Mouse (Mus musculus) hindbrain, postnatal 0 days (tissue): ENCODE data around the gene Abcg8. TPM values are rescaled to one million over a fixed set of nuclear protein-coding genes. Genes with fewer than 3 reads are reported as not detected.

Experiments
- ATAC-seq: fragments of 200-750 bp; cut with Nextera tagmentation; 2 replicates; pipeline ENCODE4 v1.8.0; 2017; ENCODE audit warnings: mild to moderate bottlenecking, moderate TSS enrichment, moderate library complexity
- DNase-seq: peaks from one replicate; pipeline ENCODE4 v3.0.0-alpha.2; 2015; ENCODE audit warnings: low spot score
- H3K27ac ChIP-seq: fragments of 300-500 bp; sonication (generic); 2 replicates; pipeline ENCODE4 v1.5.1; 2014; ENCODE audit warnings: mild to moderate bottlenecking
- H3K27me3 ChIP-seq: fragments of 300-500 bp; sonication (generic); 2 replicates; pipeline ENCODE4 v1.6.1; 2014; ENCODE audit warnings: low read length, mixed read lengths; ENCODE audit not compliant: insufficient read depth
- H3K36me3 ChIP-seq: fragments of 300-500 bp; sonication (generic); 2 replicates; pipeline ENCODE4 v1.6.1; 2014; ENCODE audit warnings: low read length, mixed read lengths; ENCODE audit not compliant: insufficient read depth
- H3K4me1 ChIP-seq: fragments of 300-500 bp; sonication (generic); 2 replicates; pipeline ENCODE4 v1.6.1; 2014; ENCODE audit warnings: antibody characterized with exemption, low read length, mixed read lengths; ENCODE audit not compliant: insufficient read depth
- H3K4me2 ChIP-seq: fragments of 300-500 bp; sonication (generic); 2 replicates; pipeline ENCODE4 v1.6.1; 2014; ENCODE audit warnings: low read depth, mild to moderate bottlenecking, low read length, moderate library complexity, mixed read lengths
- H3K4me3 ChIP-seq: fragments of 300-500 bp; sonication (generic); 2 replicates; pipeline ENCODE4 v1.5.1; 2014; ENCODE audit warnings: low read length
- H3K9ac ChIP-seq: fragments of 300-500 bp; sonication (generic); replicated peaks from 2 replicates; pipeline ENCODE4 v1.6.1; 2014; ENCODE audit warnings: mild to moderate bottlenecking, low read length, moderate library complexity, mixed read lengths
- H3K9me3 ChIP-seq: fragments of 300-500 bp; sonication (generic); 2 replicates; pipeline ENCODE4 v1.6.1; 2016; ENCODE audit warnings: low read length, mixed read lengths
- CTCF ChIP-seq: IDR thresholded peaks from 2 replicates; pipeline ENCODE4 v1.5.1; 2016; ENCODE audit warnings: antibody characterized with exemption, control low read depth, low read depth
- WGBS: fragments of 180-500 bp; shearing (Covaris S2); extraction: QIAGEN DNeasy Blood & Tissue Kit; methylation state at CpG from one replicate; pipeline ENCODE4 v1.1.7; 2014; 5-methylcytosine and 5-hydroxymethylcytosine counted together
- polyA plus RNA-seq: library from polyadenylated mRNA; unstranded; fragments of >200 nt; fragmentation: Nextera tagmentation; extraction: Ambion mirVana; gene quantifications from 2 replicates; pipeline ENCODE4 v1.2.1, GENCODE M21; 2015
- total RNA-seq: library from RNA; depleted of rRNA; stranded (reverse); fragments of >200 nt; gene quantifications from 2 replicates; pipeline ENCODE4 v1.2.3, GENCODE M21; 2014

Abcg8 gene
- total and polyA plus RNA-seq, 2 experiments from 2014 or later, result not detected

DNA sequence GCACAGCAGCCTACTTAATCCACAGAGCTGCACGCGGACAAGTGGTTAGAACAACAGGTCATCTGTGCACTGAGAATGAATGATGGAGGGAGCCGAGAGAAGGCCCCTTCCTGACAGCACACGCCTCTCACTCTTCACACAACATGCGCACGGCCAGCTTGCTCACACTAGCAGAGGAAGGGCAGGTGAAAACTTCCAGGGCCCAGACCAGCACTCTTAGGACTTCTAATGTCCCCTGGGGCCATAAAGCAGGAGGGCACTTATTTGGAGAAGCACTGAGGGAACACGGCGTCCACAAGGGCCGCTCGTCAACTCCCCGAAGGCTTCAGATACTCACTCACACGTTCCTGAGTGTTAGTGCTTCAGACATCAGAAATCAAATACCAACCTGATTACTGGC lies 55.3 kb downstream of the Abcg8 start:
- Histone ChIP-seq H3K27ac (no peak overlapping the region), H3K4me2 (no peak overlapping the region), H3K4me3 (no peak overlapping the region), H3K9ac (no peak overlapping the region), H3K27me3 (no peaks in the 10 kb centered on the region), H3K36me3 (peaks cover 14% of the 10 kb centered on the region; the same call in 1 of the 2 replicates), H3K9me3 (no peaks in the 10 kb centered on the region), H3K4me1 (no peaks in the 10 kb centered on the region)
- ATAC-seq (no peak), DNase-seq (no peak)
- no peak for TF ChIP-seq CTCF
- 92% methylated on average over 12 of the region's 12 CpGs for WGBS

DNA sequence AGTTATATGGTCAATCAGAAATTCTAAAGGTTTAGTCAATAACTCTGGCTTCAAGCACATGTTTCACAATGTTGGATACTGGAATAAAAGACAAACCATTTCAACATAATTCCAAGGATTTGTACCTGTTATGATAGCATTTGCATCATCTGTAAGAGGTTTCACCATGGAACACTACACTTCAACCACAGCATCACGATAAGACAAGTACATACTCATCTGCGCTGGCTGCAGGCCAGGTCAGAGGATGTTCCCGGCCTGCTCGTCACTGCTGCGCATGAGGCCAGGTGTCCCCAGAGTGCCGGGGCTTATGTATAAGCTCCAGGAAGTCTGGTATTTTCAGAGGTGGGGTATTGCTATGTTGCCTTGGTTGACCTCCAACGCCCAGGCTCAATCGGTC lies 56.5 kb downstream of the Abcg8 start:
- WGBS, result 90% methylated on average over 8 of the region's 8 CpGs
- no peak for TF ChIP-seq CTCF
- H3K36me3 ChIP-seq, result peaks cover 14% of the 10 kb centered on the region; the same call in 1 of the 2 replicates
- H3K4me2 ChIP-seq, result no peak overlapping the region
- no peak overlapping the region for H3K27ac ChIP-seq
- H3K9me3 ChIP-seq, result no peaks in the 10 kb centered on the region
- no peak overlapping the region for H3K4me3 ChIP-seq
- H3K4me1 ChIP-seq, result no peaks in the 10 kb centered on the region
- no peak for DNase-seq
- H3K9ac ChIP-seq, result no peak overlapping the region
- no peaks in the 10 kb centered on the region for H3K27me3 ChIP-seq
- ATAC-seq, result no peak

DNA sequence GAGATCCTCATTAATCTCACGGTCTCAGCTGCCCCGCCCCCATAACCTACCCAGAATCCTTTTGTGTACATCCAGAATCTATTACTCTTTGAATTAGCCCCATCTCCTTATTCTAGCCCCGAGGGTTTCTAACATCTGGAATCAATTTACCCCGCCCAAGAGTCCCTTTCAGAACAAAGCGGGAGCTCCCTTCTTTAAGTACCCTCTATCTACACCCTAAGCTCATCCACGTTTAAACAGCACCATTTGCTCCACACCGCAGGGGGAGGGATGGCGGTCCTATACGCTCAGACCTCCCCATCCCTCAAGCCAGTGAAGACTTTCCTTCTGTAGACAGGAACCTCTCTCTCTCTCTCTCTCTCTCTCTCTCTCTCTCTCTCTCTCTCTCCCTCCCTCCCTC lies 60.6 kb downstream of the Abcg8 start:
- Histone ChIP-seq H3K27me3 (no peaks in the 10 kb centered on the region), H3K9ac (no peak overlapping the region), H3K27ac (no peak overlapping the region), H3K4me3 (no peak overlapping the region), H3K4me1 (no peaks in the 10 kb centered on the region), H3K36me3 (no peaks in the 10 kb centered on the region; the same call in 1 of the 2 replicates), H3K4me2 (no peak overlapping the region), H3K9me3 (no peaks in the 10 kb centered on the region)
- TF ChIP-seq CTCF, result no peak
- 82% methylated on average over 9 of the region's 9 CpGs for WGBS
- ATAC-seq, result no peak
- no peak for DNase-seq

DNA sequence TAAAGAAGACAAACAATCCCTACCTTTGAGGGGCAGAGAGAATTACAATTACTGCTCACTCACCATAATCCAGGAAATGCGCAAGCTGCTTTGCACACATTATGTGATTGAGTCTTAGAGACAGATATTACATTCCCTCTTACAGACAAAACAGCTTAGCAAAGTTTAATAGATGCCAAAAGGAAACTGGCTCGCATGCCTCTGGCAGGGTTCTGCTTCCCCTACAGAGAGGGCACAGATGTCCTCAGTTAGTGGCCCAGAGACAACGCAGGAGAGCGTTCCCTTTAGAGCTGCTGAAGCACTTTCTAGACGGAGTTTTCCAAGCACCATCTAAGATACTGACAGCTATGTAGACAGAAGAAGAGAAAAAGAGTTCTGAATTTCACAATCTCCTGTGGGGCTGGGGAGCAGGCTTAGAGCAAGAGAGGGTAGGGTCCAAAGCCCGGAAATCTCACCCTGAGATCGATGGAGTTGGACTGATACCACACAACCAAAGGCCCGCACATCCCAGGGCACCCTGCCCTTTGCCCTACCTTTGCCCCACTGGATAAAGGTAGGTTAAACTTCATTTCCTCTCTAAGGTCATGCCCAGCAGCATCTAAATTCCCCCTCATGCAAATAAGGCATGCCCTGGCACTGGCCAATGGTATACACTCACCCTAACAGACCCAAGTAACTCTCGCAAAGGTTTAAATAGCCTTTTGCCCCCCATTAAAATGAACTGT lies 62.1 kb downstream of the Abcg8 start:
- Histone ChIP-seq H3K27me3 (no peaks in the 10 kb centered on the region), H3K4me3 (no peak overlapping the region), H3K9me3 (no peaks in the 10 kb centered on the region), H3K4me2 (no peak overlapping the region), H3K9ac (no peak overlapping the region), H3K36me3 (no peaks in the 10 kb centered on the region; the same call in 1 of the 2 replicates), H3K4me1 (no peaks in the 10 kb centered on the region), H3K27ac (no peak overlapping the region)
- DNase-seq (no peak), ATAC-seq (no peak)
- WGBS, result 68% methylated on average over 9 of the region's 9 CpGs
- no peak for TF ChIP-seq CTCF

DNA sequence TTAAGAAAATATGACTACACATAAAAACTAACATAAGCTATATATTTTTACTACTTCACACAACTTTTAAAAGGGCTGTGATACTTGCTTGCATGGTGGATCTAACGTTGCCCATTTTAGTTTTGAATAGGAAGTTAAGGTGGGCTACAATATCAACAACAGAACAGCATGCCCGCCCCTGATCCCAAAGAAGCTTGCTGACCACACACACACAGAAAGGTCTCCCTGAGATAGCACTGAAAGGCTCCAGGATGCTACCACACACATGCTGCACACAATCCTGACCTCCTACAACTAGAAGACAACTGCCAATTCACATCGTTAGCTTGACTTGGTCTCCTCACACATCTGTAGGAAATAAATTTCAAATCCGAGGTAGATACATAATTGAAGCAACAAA lies 68.2 kb downstream of the Abcg8 start:
- WGBS, result 79% methylated on average over 4 of the region's 4 CpGs
- no peak overlapping the region for H3K9ac ChIP-seq
- H3K27me3 ChIP-seq, result no peaks in the 10 kb centered on the region
- no peaks in the 10 kb centered on the region for H3K9me3 ChIP-seq
- no peak overlapping the region for H3K4me2 ChIP-seq
- H3K4me3 ChIP-seq, result no peak overlapping the region
- ATAC-seq (no peak), DNase-seq (no peak)
- TF ChIP-seq CTCF, result no peak
- H3K27ac ChIP-seq, result no peak overlapping the region
- no peaks in the 10 kb centered on the region for H3K36me3 ChIP-seq
- H3K4me1 ChIP-seq, result peaks cover 6% of the 10 kb centered on the region; the same call in 1 of the 2 replicates

DNA sequence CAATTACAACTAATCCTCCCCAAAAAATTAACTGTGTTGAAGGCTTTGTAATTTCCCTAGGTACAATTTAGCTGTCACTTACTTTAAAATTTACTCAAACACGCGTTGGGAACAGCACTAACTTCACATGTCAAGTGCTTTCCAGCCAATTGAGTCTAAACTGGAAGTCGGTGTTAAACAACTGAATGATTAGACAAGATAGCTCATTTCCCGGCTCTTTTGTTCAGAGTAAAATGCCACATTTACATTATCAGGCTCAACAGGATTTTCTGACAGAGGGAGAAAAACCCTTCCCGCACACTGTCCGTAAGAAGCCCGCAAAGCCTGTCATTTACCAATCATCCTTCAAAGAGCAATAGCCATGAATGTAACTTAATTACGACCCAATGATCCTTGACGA lies 68.9 kb downstream of the Abcg8 start:
- Histone ChIP-seq H3K4me1 (peaks cover 7% of the 10 kb centered on the region; the same call in 1 of the 2 replicates), H3K27ac (no peak overlapping the region), H3K27me3 (no peaks in the 10 kb centered on the region), H3K9ac (no peak overlapping the region), H3K9me3 (no peaks in the 10 kb centered on the region), H3K4me2 (no peak overlapping the region), H3K4me3 (no peak overlapping the region), H3K36me3 (no peaks in the 10 kb centered on the region)
- TF ChIP-seq CTCF, result no peak
- no peak for DNase-seq
- 55% methylated on average over 9 of the region's 9 CpGs for WGBS
- no peak for ATAC-seq

DNA sequence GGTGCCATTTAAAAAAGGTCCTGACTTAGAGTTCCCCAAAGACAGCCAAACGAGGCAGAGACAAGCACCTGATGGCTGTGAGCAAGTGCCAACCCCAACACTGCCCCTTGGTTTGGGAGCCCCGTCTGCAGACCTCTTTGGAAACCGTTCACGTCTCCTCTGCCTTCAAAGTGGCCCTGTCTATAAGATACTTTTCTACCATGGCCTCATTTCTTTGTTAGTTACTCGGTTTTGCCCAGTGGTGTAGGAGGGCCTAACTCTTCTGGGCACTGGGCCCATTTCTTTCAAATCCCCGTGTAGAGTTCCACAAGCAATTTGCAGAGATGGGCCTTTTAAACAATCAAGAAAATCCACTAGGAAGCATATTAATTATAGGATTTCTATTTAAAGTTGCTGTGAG lies 71.1 kb downstream of the Abcg8 start:
- H3K27ac ChIP-seq, result peak overlapping the region; percentile 37; the same call in 1 of the 2 replicates
- 38% methylated on average over 6 of the region's 6 CpGs for WGBS
- ATAC-seq, result peak; percentile 88; the same call in 1 of the 2 replicates

More for the DNA sequence above, 71.1 kb downstream of the Abcg8 start:
- TF ChIP-seq CTCF, result no peak
- no peak overlapping the region for H3K4me3 ChIP-seq
- no peaks in the 10 kb centered on the region for H3K36me3 ChIP-seq
- H3K27me3 ChIP-seq, result no peaks in the 10 kb centered on the region
- peaks cover 7% of the 10 kb centered on the region; the same call in 1 of the 2 replicates for H3K4me1 ChIP-seq
- no peak overlapping the region for H3K4me2 ChIP-seq
- no peaks in the 10 kb centered on the region for H3K9me3 ChIP-seq
- peak; percentile 73 for DNase-seq
- no peak overlapping the region for H3K9ac ChIP-seq
